Mouse (Mus musculus): Measurements from ENCODE around the gene Tfeb.

Tfeb gene

GRCm38 (mm10) chr17:47753130-47753775 lies 16.4 kb downstream of the Tfeb start:
- DNase-seq (ENCODE audit: low read depth, low spot score): no peak

DNA sequence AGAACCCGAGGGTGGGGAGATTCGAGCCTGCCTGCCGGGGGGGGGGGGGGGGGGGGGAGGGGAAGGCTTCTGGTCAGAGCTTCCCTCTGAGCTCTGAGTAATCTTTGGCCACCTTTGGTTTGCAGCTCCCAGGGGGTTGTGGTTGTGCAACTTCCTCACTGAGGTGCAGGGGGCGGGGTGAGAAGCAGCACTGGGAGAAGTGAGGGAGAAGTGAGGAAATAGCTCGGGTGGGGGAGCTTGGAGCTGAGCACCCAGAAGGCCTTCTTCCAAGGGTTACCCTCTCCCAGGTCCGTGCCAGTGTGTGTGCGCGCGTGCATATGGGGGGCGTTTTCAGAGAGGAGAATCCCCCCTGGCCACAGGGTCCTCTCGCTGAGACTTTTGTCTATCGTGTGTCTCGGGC lies 17.4 kb downstream of the Tfeb start:
- DNase-seq (ENCODE audit: low read depth, low spot score): no peak

DNA sequence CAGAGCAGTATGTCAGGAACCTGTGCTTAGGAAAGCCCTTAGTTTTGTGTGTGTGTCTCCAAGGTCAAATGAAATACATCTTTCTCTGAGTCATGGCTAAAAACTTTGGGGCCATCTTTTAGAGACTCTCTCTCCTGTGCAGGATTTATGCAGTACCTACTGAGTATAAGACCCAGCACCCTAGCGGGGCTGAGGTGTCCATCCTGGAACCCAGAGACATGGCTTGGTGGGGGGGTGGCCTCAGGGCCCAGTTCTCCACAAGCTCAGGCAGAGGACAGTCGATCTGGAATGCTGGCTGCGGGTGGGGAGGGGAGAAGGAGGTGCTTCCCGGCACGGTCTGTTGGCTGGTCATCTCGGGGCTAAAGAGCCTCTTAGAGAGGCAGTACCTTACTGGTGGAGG lies 19.5 kb downstream of the Tfeb start:
- no peak for DNase-seq (ENCODE audit: low read depth, low spot score)

DNA sequence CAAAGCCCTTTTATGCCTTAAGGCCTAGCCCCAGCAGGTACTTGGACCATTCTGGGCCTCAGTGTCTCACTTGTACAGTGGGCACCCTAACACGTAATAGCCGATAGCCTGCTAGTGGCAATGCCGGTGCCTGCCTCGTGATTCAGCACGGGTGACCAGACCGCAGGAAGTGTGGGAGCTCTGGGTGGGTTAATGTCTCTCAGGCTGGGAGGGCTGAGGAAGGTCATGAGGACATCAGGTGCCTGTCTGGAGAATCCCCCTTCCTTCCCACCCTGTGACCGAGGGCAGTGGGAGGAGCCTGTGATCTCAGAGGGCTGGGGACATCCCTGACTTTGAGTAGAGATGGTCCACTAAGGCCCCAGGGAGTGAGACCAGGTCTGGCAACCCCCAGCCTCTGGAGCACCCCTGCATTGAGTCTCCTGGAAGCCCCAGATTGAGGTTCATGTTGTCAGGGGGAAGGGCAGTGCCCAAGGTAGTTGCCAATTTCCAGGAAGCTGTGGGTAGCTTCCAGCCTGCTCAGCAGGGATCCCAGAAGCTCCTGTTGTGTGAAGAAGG lies 20.3 kb downstream of the Tfeb start:
- DNase-seq (ENCODE audit: low read depth, low spot score): no peak

DNA sequence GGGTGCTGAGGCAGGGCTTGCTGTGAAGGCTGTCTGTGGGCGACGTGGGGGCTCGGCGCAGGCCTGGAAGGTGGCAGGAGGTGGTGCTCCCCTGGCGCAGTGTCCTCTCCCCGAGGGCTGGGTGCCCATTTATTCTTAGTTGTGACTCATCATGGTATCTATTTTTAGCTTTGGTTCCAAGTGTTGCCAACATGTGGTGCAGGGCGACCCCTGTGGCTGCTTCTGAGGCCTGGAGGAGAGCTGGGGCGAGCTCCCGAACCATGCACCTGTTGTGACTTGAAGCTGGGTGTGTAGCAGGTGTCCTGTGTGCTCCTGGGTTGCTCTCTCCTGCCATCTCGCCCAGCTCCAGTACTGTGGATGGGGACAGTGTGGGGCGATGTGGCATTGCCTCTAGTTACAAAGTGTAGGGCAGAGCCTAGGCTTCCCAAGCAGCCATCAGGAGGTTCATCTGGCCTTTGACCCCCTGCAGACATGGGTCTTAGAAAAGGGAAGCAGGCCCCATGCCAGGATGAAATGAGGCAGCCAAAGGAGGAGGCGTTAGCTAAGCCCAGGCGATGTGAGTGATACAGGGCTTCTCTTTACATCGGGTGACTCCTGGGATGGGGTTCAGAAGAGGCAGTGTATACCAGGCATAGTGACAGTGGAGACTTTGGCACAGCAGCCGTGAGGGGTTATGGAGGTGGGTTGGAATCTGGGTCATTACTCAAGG lies 23.0 kb downstream of the Tfeb start:
- no peak for DNase-seq (ENCODE audit: low read depth, low spot score)

DNA sequence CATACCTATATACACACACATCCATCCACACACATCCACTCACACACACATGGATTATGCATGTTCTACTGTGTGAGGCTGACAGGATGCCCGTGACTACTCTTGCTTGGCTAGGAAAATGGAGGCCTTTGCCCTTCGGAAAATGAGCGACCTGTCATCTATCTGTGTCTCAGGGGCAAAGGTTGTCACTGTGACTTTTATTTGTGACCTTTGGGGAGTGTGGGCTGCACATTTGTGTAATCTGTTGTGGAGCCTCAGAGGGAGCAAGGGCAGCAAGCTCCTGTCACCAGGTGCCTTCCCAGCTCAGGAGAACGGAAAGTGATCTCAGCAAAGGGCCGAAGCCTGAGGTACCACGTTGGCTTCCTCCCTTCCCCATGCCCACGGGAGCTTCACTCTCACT lies 25.2 kb downstream of the Tfeb start:
- DNase-seq (ENCODE audit: low read depth, low spot score): no peak

DNA sequence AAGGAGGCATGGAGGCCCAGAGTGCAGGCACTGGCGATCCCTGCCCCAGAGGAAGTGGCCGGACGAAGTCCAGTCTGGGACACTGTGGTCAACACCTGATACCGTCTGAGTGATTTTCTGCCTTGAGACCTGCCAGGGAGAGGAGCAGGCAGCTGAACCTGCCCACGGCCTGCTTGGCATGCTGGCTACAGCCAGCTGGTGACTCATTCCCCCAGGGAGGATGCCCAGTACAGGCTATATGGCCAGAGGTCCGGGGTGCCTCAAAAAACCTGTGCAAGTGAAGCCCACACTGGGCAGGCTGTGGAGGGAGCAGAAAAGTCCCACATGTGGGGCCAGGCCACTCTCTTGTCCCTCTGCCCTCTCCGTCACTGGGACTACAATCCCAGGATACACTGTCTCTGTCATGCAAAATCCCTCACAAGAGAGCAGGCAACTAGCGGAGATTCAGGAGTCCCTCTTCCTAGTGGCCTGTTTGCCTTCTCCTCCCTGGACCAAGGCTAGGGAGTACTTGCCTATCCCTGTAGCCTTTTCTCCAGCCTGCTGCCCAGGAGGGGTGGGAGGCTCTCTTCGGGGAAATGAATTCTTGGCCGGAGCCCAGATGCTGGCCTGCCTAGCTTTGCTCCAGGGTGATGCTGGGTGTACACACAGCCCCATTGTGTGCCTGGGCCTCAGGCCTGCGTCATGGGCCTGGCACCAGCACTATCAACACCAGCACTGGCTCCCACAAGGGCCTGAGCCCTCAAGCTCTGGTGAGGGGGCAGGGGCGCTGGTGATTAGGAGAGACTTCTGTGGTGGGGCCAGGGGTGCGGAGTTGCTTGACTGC lies 25.9 kb downstream of the Tfeb start:
- no peak for DNase-seq (ENCODE audit: low read depth, low spot score)

DNA sequence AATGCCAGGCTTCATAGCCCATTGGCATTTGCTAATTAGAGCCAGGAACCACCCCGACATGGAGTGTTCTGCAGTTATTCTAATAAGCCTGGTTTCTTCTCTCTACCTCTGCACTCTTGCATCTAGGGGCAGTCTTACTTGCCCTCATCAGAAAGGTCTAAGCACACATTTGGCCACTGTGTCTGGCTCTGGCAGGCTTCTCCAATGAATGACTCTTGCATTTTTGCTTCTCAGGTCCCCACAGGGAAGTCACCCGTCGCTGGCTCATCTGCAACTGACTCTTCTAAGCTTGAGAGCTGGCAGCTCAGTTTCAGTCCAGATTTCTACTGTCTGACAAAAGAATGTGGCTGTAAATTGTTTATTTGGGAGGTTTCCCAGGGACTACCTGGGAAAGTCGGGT lies 29.2 kb downstream of the Tfeb start:
- DNase-seq (ENCODE audit: low read depth, low spot score): no peak

GRCm38 (mm10) chr17:47766407-47767043 lies 29.7 kb downstream of the Tfeb start:
- no peak for DNase-seq (ENCODE audit: low read depth, low spot score)

- DNase-seq (ENCODE audit: low read depth, low spot score): no peak
Observed at GRCm38 (mm10) chr17:47767081-47767455, 30.2 kb downstream of the Tfeb start.

- no peak for DNase-seq (ENCODE audit: low read depth, low spot score)
Observed at GRCm38 (mm10) chr17:47767456-47768141, 30.8 kb downstream of the Tfeb start.

DNA sequence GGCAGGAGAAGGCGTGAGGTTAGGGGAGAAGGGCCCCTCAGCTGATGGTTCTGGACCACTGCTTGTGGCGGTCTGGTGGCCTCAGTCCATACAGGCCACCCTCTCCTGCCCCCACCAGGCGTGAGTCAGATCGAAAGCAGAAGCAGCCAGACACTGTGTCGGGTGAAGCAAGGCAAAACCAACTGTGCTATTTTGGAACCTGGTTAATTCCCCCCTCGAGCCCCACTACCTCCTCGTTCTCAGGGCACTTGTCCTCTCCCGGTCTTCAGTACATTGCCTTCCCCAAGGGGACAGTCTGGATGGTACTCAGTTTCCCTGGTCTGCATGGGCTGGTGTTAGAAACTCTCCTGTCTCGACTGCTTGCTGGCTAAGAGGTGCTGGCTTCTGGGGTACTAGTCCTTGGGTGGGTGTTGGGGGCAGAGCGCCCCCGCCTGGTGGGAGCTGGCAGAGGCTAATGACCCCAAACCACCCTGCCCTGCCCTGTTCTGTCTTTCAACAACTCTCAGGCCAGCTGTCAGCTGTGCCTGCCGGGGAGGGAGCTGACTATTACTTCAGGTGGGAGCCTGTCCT lies 32.0 kb downstream of the Tfeb start:
- no peak for DNase-seq (ENCODE audit: low read depth, low spot score)

GRCm38 (mm10) chr17:47769389-47770299 lies 32.8 kb downstream of the Tfeb start:
- no peak for DNase-seq (ENCODE audit: low read depth, low spot score)

GRCm38 (mm10) chr17:47773604-47774003 lies 36.8 kb downstream of the Tfeb start:
- DNase-seq (ENCODE audit: low read depth, low spot score): no peak

DNA sequence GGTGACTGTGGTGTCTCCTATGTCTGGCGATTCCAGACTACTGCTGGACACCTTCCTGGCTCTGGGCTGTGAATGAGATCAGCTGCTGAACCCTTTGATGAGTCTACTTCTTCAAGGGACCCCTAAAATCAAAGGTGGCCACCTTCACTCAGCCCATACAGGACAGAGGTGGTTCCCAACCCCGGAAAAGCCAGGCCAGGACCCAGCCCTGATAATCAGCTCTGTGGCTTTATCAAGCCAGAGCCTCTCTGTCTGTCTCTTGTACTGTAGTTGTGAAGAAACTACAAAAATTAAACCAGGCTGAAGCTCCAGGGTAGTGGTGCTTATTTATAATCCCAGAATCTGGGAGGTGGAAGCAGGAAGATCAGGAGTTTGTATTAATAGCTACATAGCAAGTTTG lies 40.3 kb downstream of the Tfeb start:
- no peak for DNase-seq (ENCODE audit: low read depth, low spot score)

GRCm38 (mm10) chr17:47780470-47780869 lies 43.6 kb downstream of the Tfeb start:
- DNase-seq (ENCODE audit: low read depth, low spot score): no peak

- no peak for DNase-seq (ENCODE audit: low read depth, low spot score)
Observed at GRCm38 (mm10) chr17:47782486-47782885, 45.7 kb downstream of the Tfeb start.

DNA sequence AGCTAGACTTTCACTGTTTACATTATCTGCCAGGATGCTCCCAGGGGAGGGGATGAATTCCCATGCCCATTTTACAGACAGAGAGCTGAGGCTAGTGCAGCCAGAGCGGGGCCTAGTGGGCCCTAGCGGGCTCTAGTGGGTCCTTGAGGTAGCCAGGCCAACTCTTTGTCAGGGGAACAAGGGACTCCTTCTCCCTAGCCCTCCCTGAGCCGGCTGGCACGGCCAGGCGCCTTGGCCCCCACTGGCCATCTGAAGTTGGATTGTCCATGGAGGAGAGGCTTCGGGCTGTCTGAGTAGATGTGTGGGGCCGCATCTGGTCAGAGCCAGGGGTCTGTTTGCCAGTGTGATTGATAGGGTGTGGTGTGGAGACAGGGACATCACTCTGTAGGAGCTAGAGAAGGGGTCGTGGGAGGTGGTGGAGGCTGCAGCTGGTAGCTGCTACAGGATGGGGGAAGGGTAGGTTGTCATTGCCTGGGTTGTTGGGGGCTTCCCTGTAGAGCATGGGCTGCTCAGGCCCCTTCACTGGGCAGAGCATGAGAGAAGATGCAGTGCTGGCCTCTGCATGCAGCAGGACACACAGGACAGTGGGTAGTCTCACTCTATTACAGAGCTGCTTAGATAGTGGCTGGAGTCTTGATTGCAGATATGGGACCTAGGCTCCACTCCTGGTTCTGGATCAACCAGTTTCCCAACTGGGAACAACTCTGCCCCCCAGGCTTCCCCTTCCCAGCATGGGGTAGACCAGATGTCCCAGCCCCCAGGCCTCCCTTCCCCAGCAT lies 46.8 kb downstream of the Tfeb start:
- DNase-seq (ENCODE audit: low read depth, low spot score): no peak

DNA sequence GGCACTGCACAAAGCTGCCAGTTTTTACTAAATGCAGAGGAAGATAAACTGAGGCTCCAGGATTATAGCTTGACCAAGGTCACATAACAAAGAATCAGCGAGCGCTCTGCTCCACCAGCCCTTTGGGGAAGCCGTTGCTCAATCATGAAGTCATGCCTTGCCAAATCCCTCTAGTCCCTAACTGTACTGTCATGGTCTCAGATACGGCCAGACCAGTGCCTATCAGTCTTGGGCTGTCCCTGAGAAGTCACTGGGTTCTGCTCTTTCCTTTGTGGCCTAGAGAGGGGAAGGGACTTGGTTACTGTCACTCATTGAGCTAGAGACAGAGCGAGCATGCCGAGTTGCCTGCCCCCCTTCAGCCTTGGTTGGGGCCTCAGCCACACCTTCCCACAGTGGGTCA lies 47.6 kb downstream of the Tfeb start:
- no peak for DNase-seq (ENCODE audit: low read depth, low spot score)

All from c-Kit-negative CD71-positive TER-119-positive erythroid progenitor cells, embryonic 14.5 days (primary cell).